Mouse (Mus musculus) adrenal gland (tissue): ENCODE results near the gene Taf12.
"Not testable (repeated sequence)": the region's sequence is repeated elsewhere in the genome, so short reads cannot be mapped to it uniquely, and the experiment has no call there.

Experiments used
- intact Hi-C: fragments of 180-260 bp; cut with DNase I; formaldehyde crosslinking; loops from one replicate; pipeline ENCODE4 v1.15.1; 2025

Taf12 gene

DNA sequence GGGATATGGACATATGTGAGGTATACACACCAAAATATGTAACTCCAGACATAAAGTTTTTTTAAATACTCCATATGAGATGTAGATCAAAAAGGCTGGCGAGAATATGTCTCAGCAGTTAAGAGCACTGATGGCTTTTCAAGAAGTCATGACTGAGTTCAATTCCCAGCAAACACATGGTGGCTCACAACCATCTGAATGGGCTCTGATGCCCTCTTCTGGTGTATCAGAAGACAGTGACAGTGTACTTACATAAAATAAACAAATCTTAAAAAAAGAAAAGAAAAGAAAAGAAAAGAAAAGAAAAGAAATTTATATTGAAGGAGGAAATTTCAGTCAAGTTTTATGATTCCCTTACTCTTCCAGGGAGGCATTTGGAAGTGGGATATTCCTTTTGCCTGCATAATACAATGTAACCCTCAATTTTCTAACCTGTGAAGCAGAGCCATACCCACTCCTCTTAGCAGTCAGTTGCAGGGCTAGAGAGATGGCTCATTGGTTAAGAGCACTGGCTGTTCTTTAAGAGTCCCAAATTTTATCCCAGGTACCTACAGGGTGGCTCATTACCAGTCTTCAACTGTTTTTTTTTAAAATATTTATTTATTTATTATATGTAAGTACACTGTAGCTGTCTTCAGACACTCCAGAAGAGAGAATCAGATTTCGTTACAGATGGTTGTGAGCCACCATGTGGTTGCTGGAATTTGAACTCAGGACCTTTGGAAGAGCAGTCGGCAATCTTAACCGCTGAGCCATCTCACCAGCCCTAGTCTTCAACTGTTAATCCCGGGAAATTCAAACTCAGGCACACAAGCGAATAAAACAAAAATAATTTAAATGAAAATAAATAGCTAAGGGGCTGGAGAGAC is 5.1 kb upstream of the Taf12 start:
- intact Hi-C loops: no loop called here

DNA sequence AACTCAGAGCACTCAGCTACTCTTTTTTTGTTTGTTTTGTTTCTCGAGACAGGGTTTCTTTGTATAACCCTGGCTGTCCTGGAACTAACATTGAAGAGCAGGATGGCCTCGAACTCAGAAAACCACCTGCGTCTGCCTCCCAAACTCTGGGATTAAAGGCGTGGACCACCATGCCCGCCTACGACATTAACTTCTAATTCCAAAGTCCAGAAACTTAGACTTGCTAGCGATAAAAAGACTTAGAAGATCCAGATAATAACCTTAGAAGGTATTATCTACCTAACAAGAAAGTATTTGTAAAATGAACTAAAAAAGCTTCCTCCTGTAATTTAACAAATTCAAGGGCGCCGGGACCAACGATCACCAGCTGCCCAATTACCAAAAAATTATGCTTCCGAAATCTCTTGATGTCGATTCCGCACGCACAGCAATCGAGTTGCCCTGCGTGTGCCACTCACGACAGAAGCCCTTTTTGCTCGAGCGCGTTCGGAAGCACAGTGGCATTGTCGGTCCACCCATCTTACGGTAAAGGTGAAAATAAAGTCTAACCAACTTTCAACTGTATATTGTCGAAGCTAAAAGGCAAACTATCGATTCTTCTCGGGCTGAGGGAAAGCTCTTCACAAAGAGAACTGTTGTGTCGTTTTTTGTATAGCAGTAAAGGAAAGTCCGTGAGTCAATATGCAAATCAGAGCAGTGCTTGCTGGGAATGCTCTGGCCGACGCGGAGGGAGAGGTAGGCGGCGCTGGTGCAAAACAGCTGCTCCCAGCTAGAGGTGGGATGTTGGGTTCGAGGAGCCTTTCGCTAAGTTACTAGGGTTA is 4.2 kb upstream of the Taf12 start:
- intact Hi-C loops: loop anchor here (5.0 kb wide), 1 partner anchor 58 kb away; the partner anchor contains the start of gene Ythdf2

DNA sequence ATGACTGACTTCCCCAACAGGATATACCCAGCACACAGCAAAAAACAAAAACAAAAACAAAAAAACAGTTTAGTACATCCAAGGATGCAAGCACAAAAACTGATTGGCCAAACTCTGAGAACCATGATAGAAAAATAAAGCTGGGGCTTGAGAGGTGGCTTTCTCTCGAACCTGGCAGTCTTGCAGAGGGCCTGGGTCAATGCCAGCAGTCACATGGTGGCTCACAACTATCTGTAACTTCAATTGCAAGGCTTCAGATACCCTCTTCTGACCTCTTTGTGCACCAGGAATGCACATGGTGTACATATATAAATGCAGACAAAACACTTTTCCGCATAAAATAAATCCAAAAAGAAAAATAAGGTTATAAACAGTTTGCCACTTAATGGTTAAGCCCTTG is 1.0 kb upstream of the Taf12 start:
- intact Hi-C loops: loop anchor here (5.0 kb wide), 1 partner anchor 61 kb away; the partner anchor contains the start of gene Ythdf2

DNA sequence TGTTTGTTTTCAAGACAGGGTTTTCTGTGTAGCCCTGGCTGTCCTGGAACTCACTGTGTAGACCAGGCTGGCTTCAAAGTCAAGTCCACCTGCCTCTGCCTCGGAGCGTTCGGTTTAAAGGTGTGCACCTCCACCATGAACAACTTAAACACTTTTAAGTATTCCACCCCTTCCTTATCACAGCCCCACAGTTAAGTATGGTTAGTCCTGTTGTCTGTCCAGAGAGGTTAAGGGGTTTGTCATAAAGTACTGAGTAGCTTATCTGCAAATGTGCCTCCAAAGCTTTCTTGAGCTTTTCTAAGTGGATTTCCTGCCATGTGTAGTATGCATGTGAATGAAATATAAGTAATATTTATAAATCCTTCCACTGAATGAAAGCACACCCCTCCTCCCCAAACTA is 1.8 kb downstream of the Taf12 start:
- intact Hi-C loops: no loop called here

DNA sequence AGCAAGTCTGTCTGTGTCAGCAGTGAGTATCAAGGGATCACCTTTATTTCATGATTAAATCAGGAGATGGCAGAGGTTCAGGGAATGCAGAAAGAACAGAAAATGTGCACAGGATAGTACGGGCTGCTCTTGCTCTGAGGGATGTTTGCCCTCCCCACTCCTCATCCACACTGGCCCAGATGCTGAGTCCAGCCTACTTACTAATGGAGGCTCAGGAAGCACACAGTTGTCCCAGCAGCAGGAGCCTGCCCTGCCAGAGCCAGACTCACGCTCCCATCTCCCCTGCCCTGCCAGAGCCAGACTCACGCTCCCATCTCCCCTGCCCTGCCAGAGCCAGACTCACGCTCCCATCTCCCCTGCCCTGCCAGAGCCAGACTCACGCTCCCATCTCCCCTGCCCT is 14.7 kb downstream of the Taf12 start:
- intact Hi-C loops: not testable (repeated sequence)

DNA sequence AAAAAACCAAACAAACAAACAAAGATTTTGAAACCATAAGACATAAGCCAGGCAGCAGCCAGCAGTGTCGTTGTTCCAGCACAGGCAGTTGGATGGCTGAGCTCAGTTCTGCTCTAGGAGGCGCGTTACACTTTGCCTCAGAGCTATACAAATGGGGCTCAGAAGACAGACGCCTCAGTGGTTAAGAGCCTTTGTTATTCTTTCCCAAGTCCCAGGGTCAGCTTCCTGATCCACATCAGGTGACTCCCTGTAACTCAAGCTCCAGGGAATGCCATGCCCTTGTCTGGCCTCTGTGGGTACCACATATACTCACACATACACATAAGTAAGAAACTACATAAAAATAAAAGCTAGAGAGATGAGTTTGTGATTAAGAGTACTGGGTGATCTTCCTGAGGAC is 16.9 kb downstream of the Taf12 start:
- intact Hi-C loops: loop anchor here (5.0 to 10.0 kb wide), 2 partner anchors 56 to 124 kb away; no protein-coding TSS in a partner anchor

DNA sequence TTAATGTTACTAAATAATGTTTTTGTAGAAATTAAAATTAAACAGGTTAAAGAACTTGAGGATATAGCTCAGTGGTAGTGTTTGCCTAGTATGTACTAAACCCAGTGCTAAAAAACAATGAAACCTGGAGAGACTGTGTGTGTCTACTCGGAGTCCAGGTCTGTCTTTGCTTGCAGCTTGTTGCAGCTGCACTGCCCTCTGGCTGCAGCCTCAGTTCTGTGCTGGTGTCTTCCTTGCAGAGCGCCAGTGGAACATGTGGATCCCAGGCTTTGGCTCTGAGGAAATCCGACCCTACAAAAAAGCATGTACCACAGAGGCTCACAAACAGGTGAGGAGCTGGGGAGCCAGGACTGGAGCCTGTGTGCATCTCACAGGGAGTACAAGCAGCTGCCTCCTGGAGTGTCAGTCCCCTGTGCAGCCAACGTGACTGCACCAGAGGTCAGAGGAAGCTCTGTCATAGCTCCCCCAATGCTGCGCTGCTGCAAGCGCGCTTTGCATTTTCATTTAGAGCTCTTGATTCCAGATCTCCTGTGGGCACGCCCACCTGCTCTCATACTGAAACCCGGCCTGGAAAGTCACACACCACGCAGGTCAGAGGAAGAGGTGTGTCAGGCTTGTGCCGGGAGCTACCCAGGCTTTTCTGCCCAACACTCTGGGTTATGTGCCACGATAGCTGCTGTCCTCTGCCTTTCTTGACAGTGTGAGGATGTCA is 17.6 kb downstream of the Taf12 start:
- intact Hi-C loops: loop anchor here (5.0 to 10.0 kb wide), 2 partner anchors 56 to 123 kb away; no protein-coding TSS in a partner anchor

DNA sequence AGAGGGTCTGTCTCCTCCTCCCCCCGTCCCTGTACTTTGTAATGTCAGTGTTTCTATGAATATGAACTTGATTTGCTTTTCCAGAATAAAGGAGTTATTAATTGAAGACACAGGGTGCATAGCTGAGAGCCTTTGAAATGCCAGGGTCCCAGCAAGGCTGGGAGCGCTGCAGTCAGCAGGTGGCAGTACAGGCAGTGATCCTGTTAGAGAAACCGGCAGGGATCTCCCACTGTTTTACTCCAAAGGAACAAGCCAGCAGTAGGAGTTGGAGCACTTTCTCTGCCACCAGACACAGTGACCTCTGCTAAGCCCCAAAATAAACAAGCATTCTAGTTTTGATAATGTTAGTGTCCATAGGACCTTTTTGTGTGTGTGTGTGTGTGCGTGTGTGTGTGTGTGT is 18.8 kb downstream of the Taf12 start:
- intact Hi-C loops: loop anchor here (5.0 to 10.0 kb wide), 2 partner anchors 54 to 122 kb away; no protein-coding TSS in a partner anchor

DNA sequence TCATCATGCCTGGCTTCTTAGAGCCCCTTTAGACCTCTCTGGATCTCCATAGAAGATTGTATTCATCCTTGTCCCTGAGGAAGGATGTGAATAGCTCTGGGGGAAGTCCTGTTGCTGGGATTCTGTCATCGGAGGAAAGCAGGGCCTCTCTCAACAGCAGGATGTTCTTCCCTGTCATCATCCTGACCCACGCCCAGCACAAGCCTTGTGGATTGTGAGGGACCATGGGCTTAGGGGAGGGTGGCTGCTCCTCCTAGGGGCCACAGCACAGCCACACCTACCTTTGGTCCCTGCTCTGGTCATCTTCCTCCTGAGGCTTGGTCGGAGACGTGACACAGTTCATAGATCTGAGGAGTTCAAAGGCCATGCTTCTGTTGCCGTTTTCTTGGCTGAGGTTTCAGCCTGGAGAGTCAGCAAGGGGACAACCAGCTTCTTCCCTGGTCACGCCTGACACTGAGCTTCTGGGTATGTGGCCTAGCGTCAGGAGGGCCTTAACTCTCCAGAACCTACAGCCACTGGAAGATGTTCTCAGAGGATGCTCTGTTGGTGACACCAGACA is 19.6 kb downstream of the Taf12 start:
- intact Hi-C loops: loop anchor here (5.0 to 10.0 kb wide), 2 partner anchors 54 to 121 kb away; no protein-coding TSS in a partner anchor

DNA sequence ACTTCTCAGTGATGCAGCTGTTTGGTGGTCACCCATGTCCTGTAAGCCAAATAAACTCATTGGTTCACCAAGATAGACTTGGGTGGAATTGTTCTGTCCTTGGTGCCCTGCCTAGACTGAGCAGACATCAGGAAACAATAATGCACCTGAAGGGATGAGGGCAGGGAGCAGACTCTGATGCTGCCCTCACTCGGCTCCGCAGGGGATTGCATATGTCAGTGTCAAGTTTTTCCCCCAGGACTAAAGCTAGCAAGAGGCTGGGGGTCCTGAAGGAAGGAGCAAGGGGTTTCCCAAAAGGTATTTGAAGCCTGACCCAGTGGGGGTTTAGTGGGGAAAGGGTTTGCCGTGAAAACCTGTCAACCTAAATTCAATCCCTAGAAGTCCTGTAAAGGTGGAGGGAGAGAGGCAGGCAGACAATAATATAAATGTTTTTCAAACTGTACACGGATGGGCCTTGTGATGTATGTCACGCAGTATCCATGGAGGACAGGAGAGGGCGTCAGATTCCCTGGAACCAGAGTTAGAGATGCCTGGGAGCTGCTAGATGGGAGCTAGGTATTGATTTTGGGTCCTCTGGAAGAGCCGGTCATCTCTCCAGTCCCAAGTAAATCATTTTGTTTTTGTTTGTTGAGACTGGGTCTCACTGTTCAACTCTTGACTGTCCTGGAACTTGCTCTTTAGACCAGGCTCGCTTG is 21.7 kb downstream of the Taf12 start:
- intact Hi-C loops: loop anchor here (10.0 kb wide), 1 partner anchor 119 kb away; no protein-coding TSS in a partner anchor

DNA sequence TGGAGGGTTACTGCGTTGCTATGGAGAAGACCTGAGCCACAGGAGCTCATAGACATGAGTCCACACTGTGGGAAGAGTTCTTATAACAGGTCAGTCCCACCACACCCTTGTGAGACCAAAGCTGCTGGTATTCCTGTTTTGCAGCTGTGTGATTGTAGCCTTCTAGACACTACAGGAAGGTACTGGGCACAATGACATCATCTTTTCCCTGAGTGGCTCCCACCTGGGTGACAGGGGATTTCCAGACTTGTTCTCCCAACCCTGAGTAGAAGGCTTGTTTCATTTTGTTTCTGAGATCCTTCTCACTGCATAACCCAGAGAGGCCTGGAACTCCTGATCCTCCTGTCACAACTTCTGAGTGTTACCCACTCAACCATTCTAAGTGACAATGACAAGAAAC is 25.7 kb downstream of the Taf12 start:
- intact Hi-C loops: loop anchor here (10.0 kb wide), 2 partner anchors 115 to 215 kb away; partner anchors contain the start of gene Sesn2

DNA sequence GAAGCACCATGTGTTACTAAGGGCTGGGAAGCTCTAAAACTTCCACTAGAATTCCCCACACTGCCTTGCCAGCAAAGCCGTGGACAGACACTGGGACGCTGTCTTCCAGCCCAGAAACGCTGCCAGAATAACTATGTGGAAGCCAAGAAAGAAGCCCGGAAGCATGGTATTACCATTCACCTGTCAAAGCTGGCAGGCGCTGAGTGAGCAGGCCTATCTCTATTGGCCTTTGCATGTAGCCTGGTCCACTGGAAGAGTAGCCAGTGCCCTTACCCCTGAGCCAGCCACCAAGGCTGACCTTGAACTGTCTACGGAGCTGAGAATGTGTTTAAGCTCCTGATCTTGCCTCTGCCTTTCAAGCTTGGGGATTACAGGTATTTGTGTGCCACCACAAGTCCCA is 27.3 kb downstream of the Taf12 start:
- intact Hi-C loops: loop anchor here (10.0 kb wide), 1 partner anchor 213 kb away; the partner anchor contains the start of gene Sesn2

DNA sequence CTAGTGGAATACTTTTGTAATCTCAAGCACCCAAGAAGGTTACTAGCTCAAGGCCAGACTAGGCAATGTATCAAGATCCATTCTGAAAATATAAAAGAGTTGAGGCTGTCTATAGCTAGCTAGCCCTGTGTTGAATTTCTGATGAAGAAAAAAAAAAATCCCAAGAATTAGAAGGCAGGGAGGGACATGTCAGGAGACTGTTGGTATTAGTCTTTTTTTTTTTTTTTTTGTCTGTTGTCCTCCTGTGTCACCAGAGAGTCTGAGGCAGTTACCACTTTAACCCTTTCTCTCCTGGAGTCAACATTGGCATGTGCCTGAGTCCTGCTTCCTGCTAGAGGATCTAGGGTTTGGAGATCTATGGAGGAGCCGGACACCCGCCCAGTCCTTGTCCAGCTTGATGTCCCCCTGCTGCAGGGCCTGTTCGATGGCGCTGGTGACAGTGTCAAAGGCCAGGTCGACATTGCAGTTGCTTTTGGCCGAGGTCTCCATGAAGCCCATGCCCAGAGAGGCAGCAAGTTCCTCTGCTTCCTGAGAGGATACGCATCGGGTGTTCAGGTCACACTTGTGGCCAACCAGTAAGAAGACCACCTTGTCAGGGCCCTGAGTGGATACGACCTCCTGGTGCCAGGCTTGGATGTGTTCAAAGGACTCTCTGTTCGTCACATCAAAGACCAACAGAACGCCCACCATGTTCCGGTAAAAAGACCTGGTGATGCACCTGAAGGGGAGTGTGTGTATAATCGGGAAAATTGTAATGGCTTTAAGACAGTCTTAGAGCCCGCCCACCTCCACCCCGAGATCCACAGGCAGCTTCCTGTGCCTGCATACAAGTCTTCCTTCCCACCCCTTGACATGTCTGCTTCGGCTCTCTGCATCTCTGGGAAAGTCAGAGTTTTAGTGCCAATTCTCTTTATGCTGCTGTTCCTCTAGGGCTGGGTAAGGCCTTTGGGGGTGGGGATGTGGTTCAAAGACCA is 28.1 kb downstream of the Taf12 start:
- intact Hi-C loops: loop anchor here (10.0 kb wide), 1 partner anchor 213 kb away; the partner anchor contains the start of gene Sesn2

DNA sequence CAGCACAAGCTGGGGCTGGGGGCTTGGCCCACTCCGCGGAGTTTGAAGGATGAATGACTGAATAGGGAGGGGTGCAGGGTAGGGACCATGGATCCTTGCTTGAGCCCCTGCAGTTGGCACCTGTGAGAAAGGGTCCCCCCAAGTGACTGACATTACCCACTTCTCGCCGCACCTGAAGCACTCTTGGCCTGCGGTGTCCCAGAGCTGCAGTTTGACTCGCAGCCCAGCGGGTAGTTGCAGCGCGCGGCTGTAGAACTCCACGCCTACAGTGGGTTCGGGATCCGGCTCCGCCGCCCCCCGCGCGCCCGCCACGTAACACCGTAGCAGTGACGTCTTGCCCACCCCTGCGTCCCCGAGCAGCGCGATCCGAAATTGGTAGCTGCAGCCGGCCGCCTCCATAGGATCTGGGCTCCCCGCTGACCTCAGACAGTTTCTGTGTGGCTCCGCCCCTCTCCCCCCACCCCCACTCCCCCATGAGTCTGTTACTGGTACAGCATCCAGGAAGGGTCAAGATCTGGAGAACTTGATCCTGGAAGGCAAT is 28.8 kb downstream of the Taf12 start, which contains the start of gene Rab42:
Gene Rab42 (minus strand): TSS at position 447 of the 541 bp plus-strand sequence.
- intact Hi-C loops: loop anchor here (10.0 kb wide), 1 partner anchor 212 kb away; the partner anchor contains the start of gene Sesn2

DNA sequence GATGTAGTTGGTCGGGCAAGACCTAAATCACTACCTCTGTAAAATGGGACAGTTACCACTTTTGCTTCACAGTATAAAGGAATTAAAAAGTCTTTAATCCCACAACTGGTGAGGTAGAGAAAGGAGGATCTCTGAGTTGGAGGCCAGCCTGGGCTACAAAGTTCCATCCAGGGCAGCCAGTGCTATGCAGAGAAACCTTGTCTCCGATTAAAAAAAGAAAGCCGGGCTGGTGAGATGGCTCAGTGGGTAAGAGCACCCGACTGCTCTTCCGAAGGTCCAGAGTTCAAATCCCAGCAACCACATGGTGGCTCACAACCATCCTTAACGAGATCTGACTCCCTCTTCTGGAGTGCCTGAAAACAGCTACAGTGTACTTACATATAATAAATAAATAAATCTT is 29.3 kb downstream of the Taf12 start:
- intact Hi-C loops: loop anchor here (10.0 kb wide), 1 partner anchor 211 kb away; the partner anchor contains the start of gene Sesn2

DNA sequence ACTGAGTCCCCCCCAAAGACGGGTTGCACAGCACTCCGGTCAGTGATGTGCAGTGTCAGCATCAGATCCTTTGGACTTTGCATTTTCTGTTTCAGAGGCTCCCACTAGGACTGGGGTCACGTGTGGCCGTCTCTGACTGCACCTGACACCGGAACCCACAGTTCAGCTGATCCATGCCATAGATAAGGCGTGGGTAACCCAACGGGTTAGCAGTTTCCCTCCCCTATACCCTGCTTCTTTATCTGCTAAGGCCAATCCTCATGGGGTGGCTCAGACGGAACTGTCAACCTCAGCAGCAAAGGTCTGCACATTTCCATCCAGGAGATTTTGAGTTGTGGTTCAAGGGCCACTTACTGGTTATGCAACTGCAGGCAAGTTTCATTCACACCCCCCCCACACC is 31.1 kb downstream of the Taf12 start:
- intact Hi-C loops: loop anchor here (10.0 kb wide), 1 partner anchor 210 kb away; the partner anchor contains the start of gene Sesn2

DNA sequence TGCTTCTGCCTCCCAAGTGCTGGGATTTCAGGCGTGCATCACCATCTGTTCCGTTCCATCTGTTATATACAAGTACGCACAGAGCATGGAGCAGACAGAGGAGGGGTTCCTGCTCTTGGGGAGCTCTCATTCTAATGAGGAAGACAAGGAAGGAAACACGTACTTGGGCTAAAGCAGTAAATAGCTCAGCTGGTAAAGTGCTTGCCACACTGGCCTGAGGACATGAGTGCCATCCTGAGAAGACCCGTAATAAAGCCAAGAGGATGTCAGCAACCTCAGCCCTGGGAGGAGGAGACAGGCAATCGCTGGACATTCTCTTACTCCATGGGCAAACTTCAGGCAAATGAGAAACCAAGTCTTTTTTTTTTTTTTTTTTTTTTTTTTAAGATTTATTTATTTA is 31.8 kb downstream of the Taf12 start:
- intact Hi-C loops: loop anchor here (10.0 kb wide), 1 partner anchor 209 kb away; the partner anchor contains the start of gene Sesn2
